Mouse (Mus musculus) liver, embryonic 14.5 days (tissue): Measurements from ENCODE around the gene Plin2. TPM values are rescaled to one million over a fixed set of nuclear protein-coding genes. Genes with fewer than 3 reads are reported as not detected.
"Not testable (repeated sequence)": the region's sequence is repeated elsewhere in the genome, so short reads cannot be mapped to it uniquely, and the experiment has no call there.

Source experiments
- ATAC-seq: fragments of 200-750 bp; cut with Nextera tagmentation; 2 replicates; pipeline ENCODE4 v1.8.0; 2017; ENCODE audit warnings: moderate number of reproducible peaks, mild to moderate bottlenecking, moderate library complexity; ENCODE audit not compliant: insufficient read depth
- DNase-seq, 3 experiments: peaks; one replicate each; pipeline ENCODE4 v3.0.0-alpha.2; 2012 to 2013; ENCODE audit warnings: low read depth in 3 of 3, low spot score in 3 of 3
- H3K27ac ChIP-seq: fragments of 300-500 bp; sonication (generic); 2 replicates; pipeline ENCODE4 v1.5.1; 2014; ENCODE audit warnings: moderate library complexity, mild to moderate bottlenecking, control low read depth, inconsistent platforms
- H3K27me3 ChIP-seq: fragments of 300-500 bp; sonication (generic); 2 replicates; pipeline ENCODE4 v1.6.1; 2014; ENCODE audit warnings: mild to moderate bottlenecking, low read length, moderate library complexity; ENCODE audit not compliant: control insufficient read depth, insufficient read depth
- H3K36me3 ChIP-seq: fragments of 300-500 bp; sonication (generic); replicated peaks from 2 replicates; pipeline ENCODE4 v1.6.1; 2014; ENCODE audit warnings: low read depth; ENCODE audit not compliant: control insufficient read depth, insufficient read depth
- H3K4me1 ChIP-seq, 2 experiments: fragments of 200-500 bp in 1 of 2; fragments of 300-500 bp in 1 of 2; sonication (generic) in 1 of 2; replicated peaks; 2 replicates each; pipeline ENCODE4 v1.6.1; 2012 to 2014; ENCODE audit warnings: antibody characterized with exemption in 1 of 2, inconsistent platforms in 1 of 2, low read length in 1 of 2; ENCODE audit not compliant: control insufficient read depth in 2 of 2, insufficient read depth in 2 of 2
- H3K4me2 ChIP-seq: fragments of 300-500 bp; sonication (generic); 2 replicates; pipeline ENCODE4 v1.6.1; 2014; ENCODE audit warnings: low read depth, mild to moderate bottlenecking, control low read depth, moderate library complexity
- H3K4me3 ChIP-seq, 2 experiments: fragments of 200-500 bp in 1 of 2; fragments of 300-500 bp in 1 of 2; sonication (generic) in 1 of 2; 2 replicates each; pipeline ENCODE4 v1.5.1; 2012 to 2014; ENCODE audit warnings: low read depth in 2 of 2, low read length in 2 of 2, mild to moderate bottlenecking in 2 of 2, control low read depth in 1 of 2, inconsistent platforms in 1 of 2, moderate library complexity in 1 of 2; ENCODE audit not compliant: insufficient read depth in 1 of 2
- H3K9ac ChIP-seq: fragments of 300-500 bp; sonication (generic); replicated peaks from 2 replicates; pipeline ENCODE4 v1.6.1; 2014; ENCODE audit warnings: mild to moderate bottlenecking, control low read depth, moderate library complexity
- H3K9me3 ChIP-seq: fragments of 300-500 bp; sonication (generic); 2 replicates; pipeline ENCODE4 v1.6.1; 2016; ENCODE audit warnings: low read length, mixed read lengths; ENCODE audit not compliant: control insufficient read depth
- CTCF ChIP-seq: IDR thresholded peaks from 2 replicates; pipeline ENCODE4 v1.5.1; 2016; ENCODE audit warnings: antibody characterized with exemption, low read depth, control low read depth
- EP300 ChIP-seq: IDR thresholded peaks from 2 replicates; pipeline ENCODE4 v1.6.1; 2016; ENCODE audit warnings: antibody characterized with exemption, low read depth
- WGBS: fragments of 180-500 bp; shearing (Covaris S2); extraction: QIAGEN DNeasy Blood & Tissue Kit; methylation state at CpG from one replicate; pipeline ENCODE4 v1.1.7; 2014; ENCODE audit not compliant: insufficient replicate concordance; 5-methylcytosine and 5-hydroxymethylcytosine counted together
- polyA plus RNA-seq, 2 experiments: library from polyadenylated mRNA; depleted of rRNA in 1 of 2; stranded (reverse) in 1 of 2; unstranded in 1 of 2; fragments of >200 nt; fragmentation: Nextera tagmentation in 1 of 2; extraction: Ambion mirVana in 1 of 2; gene quantifications; 2 replicates each; pipeline versions ENCODE4 v1.2.1 to v1.2.3; 2012 to 2014

The Plin2 gene
- polyA plus RNA-seq, 2 experiments: 108 to 159 TPM

DNA sequence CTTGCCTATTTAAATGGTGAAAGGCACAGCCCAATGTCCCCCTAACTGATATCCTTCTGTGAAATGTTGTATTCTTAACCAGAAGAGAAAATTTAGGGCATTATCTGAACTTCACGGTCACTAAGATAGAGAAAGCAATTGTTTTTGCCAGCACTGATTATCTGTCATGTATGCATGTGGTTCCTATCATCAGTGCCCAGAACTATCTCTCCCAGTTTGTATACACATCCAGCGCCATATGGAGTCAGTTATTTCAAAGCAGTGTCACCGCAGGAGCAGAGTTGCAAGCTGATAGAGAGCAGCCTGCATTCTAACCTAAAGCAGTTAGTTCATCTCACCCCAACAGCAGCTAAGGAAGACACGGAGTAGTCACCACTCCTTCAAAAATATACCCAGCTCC lies 5.9 kb downstream of the Plin2 start:
- Histone ChIP-seq H3K9me3 (no peaks in the 10 kb centered on the region), H3K4me2 (peak overlapping the region; percentile 55), H3K9ac (peak overlapping the region; percentile 43), H3K4me1 (peaks cover 35 to 39% of the 10 kb centered on the region in 2 experiments), H3K27ac (peak overlapping the region; percentile 76), H3K27me3 (no peaks in the 10 kb centered on the region), H3K36me3 (peaks cover 80% of the 10 kb centered on the region), H3K4me3 (peak overlapping the region; percentile 12 to 31; a peak in 1 of 4 replicates)
- WGBS: 9% methylated on average over 4 of the region's 4 CpGs
- ATAC-seq (peak; percentile 85), DNase-seq (peak; percentile 61 to 64 (median 62))
- TF ChIP-seq CTCF (no peak), EP300 (peak; percentile 91)

DNA sequence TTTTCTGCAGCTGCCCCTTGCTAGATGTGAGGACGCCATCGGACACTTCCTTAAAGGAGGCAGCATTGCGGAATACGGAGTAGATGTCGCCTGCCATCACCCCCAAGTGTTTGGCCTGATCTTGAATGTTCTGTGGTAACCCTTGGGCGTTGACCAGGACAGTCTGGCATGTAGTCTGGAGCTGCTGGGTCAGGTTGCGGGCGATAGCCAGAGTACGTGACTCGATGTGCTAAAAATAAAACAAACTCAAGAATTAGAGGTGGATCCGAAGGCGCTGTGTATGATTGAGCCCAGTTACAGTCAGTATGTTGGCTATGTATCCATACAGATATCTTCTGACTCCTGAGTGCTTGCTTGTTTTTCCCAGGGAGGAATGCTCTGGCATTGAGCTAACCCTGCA lies 12.7 kb downstream of the Plin2 start:
- no peaks in the 10 kb centered on the region for H3K27me3 ChIP-seq
- H3K4me2 ChIP-seq: no peak overlapping the region
- peaks cover 74% of the 10 kb centered on the region for H3K36me3 ChIP-seq
- no peak overlapping the region for H3K4me3 ChIP-seq
- TF ChIP-seq CTCF (no peak), EP300 (no peak)
- no peak overlapping the region for H3K9ac ChIP-seq
- no peaks in the 10 kb centered on the region for H3K9me3 ChIP-seq
- WGBS: 89% methylated on average over 12 of the region's 12 CpGs
- ATAC-seq: no peak
- H3K4me1 ChIP-seq: no peaks in the 10 kb centered on the region
- H3K27ac ChIP-seq: no peak overlapping the region
- no peak for DNase-seq

GRCm38 (mm10) chr4:86656410-86656809 lies 13.4 kb downstream of the Plin2 start:
- peaks cover 68% of the 10 kb centered on the region for H3K36me3 ChIP-seq
- H3K27me3 ChIP-seq, DNase-seq, H3K4me3 ChIP-seq, H3K27ac ChIP-seq, ATAC-seq, H3K4me2 ChIP-seq, H3K9me3 ChIP-seq, H3K9ac ChIP-seq, H3K4me1 ChIP-seq: not testable (repeated sequence)
- 83% methylated on average over 8 of the region's 8 CpGs for WGBS

GRCm38 (mm10) chr4:86651686-86652384 lies 18.0 kb downstream of the Plin2 start:
- Histone ChIP-seq H3K27me3 (no peaks in the 10 kb centered on the region), H3K4me3 (no peak overlapping the region), H3K9me3 (no peaks in the 10 kb centered on the region; the same call in 1 of the 2 replicates), H3K27ac (no peak overlapping the region), H3K36me3 (peaks cover 24% of the 10 kb centered on the region), H3K4me2 (no peak overlapping the region), H3K4me1 (peaks cover 0 to 2% of the 10 kb centered on the region in 2 experiments; a peak in 2 of 4 replicates), H3K9ac (no peak overlapping the region)
- 59% methylated on average over 10 of the region's 10 CpGs for WGBS
- no peak for DNase-seq
- peak; percentile 44 for ATAC-seq
- TF ChIP-seq EP300: no peak
- peak; percentile 86 for TF ChIP-seq CTCF

DNA sequence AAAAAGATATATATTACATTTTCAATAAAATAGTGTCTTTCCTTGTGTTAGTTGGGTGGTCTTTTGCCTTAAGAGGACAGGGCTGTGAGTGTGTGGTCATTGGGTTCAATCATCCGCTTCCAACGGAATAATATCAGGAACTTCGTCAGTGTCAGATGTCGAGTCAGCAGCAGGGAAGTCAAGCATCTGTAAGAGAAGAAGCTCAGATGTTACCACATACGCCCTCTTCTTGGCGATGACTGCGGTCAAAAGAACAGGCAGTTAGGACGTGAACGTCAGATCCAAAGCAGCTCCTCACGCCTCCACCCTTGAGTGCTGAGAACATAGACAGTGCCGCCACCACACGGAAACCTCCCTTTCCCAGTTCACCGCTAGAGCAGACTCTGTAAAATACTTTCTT lies 21.5 kb downstream of the Plin2 start:
- ATAC-seq: not testable (repeated sequence)

GRCm38 (mm10) chr4:86637561-86637960 lies 32.3 kb downstream of the Plin2 start:
- 73% methylated on average over 9 of the region's 9 CpGs for WGBS
- H3K4me3 ChIP-seq, H3K27ac ChIP-seq, H3K4me2 ChIP-seq, H3K9me3 ChIP-seq, H3K9ac ChIP-seq, DNase-seq, H3K27me3 ChIP-seq, H3K36me3 ChIP-seq, ATAC-seq: not testable (repeated sequence)
- H3K4me1 ChIP-seq: peaks cover 18 to 19% of the 10 kb centered on the region in 2 experiments

More for the DNA sequence above, 21.5 kb downstream of the Plin2 start:
- not testable (repeated sequence) for H3K4me1 ChIP-seq, H3K9me3 ChIP-seq, H3K4me3 ChIP-seq, H3K36me3 ChIP-seq, H3K4me2 ChIP-seq, H3K9ac ChIP-seq, H3K27ac ChIP-seq, H3K27me3 ChIP-seq, DNase-seq
- 88% methylated on average over 10 of the region's 13 CpGs for WGBS
